Mouse (Mus musculus) limb, embryonic 11.5 days (tissue): ENCODE data around the gene Vps11. TPM values are rescaled to one million over a fixed set of nuclear protein-coding genes. Genes with fewer than 3 reads are reported as not detected.

Experiments
- ATAC-seq: fragments of 200-750 bp; cut with Nextera tagmentation; 2 replicates; pipeline ENCODE4 v1.8.0; 2017; ENCODE audit warnings: low read depth; ENCODE audit not compliant: insufficient number of reproducible peaks, low FRiP score, low TSS enrichment
- DNase-seq: peaks from one replicate; pipeline ENCODE4 v3.0.0-alpha.2; 2015; ENCODE audit warnings: low spot score
- H3K27ac ChIP-seq: fragments of 300-500 bp; sonication (generic); replicated peaks from 2 replicates; pipeline ENCODE4 v1.5.1; 2014; ENCODE audit warnings: low read depth, mild to moderate bottlenecking, low read length
- H3K27me3 ChIP-seq: fragments of 300-500 bp; sonication (generic); 2 replicates; pipeline ENCODE4 v1.6.1; 2014; ENCODE audit warnings: mild to moderate bottlenecking, low read length, mixed read lengths; ENCODE audit not compliant: control insufficient read depth, insufficient read depth
- H3K36me3 ChIP-seq: fragments of 300-500 bp; sonication (generic); 2 replicates; pipeline ENCODE4 v1.6.1; 2014; ENCODE audit warnings: mild to moderate bottlenecking, low read length, moderate library complexity, mixed read lengths; ENCODE audit not compliant: control insufficient read depth, insufficient read depth
- H3K4me1 ChIP-seq: fragments of 300-500 bp; sonication (generic); 2 replicates; pipeline ENCODE4 v1.6.1; 2014; ENCODE audit warnings: low read length, mixed read lengths; ENCODE audit not compliant: control insufficient read depth, insufficient read depth
- H3K4me2 ChIP-seq: fragments of 300-500 bp; sonication (generic); 2 replicates; pipeline ENCODE4 v1.6.1; 2014; ENCODE audit warnings: low read depth, mild to moderate bottlenecking, moderate library complexity; ENCODE audit not compliant: severe bottlenecking
- H3K4me3 ChIP-seq: fragments of 300-500 bp; sonication (generic); 2 replicates; pipeline ENCODE4 v1.5.1; 2014; ENCODE audit warnings: low read depth, low read length
- H3K9ac ChIP-seq: fragments of 300-500 bp; sonication (generic); 2 replicates; pipeline ENCODE4 v1.6.1; 2014; ENCODE audit warnings: mild to moderate bottlenecking, low read length
- H3K9me3 ChIP-seq: fragments of 300-500 bp; sonication (generic); 2 replicates; pipeline ENCODE4 v1.6.1; 2016; ENCODE audit warnings: low read length; ENCODE audit not compliant: control insufficient read depth
- WGBS: fragments of 180-500 bp; shearing (Covaris S2); extraction: QIAGEN DNeasy Blood & Tissue Kit; methylation state at CpG from one replicate; pipeline ENCODE4 v1.1.7; 2014; 5-methylcytosine and 5-hydroxymethylcytosine counted together
- polyA plus RNA-seq: library from polyadenylated mRNA; unstranded; fragments of >200 nt; fragmentation: Nextera tagmentation; extraction: Ambion mirVana; gene quantifications from 2 replicates; pipeline ENCODE4 v1.2.1, GENCODE M21; 2014

Vps11 gene
- polyA plus RNA-seq, 1 experiment from 2014 or later = 26.4 TPM

- ATAC-seq = peak; percentile 93
- WGBS = under 1% methylated on average over 39 of the region's 39 CpGs
- H3K9me3 ChIP-seq = no peaks in the 10 kb centered on the region
- H3K4me3 ChIP-seq = peak within 1 kb of the TSS; percentile 80
- peak within 1 kb of the TSS; percentile 93 for H3K9ac ChIP-seq
- H3K27me3 ChIP-seq = no peaks in the 10 kb centered on the region
- peak within 1 kb of the TSS; percentile 61 for H3K4me2 ChIP-seq
- peak within 1 kb of the TSS; percentile 97 for H3K27ac ChIP-seq
- H3K4me1 ChIP-seq = no peaks in the 10 kb centered on the region; the same call in none of the 2 replicates
- DNase-seq = peak; percentile 92
- peaks cover 17% of the 10 kb centered on the region for H3K36me3 ChIP-seq
These were observed 17.6 kb downstream of the Vps11 start, which contains the start of gene Hmbs for GRCm38 (mm10) chr9:44343781-44344421. Hmbs (minus strand) TSS chr9:44344228.

- H3K9me3 ChIP-seq = no peaks in the 10 kb centered on the region
- peaks cover 11% of the 10 kb centered on the region for H3K36me3 ChIP-seq
- DNase-seq = no peak
- peak overlapping the region; percentile 93 for H3K9ac ChIP-seq
- H3K4me3 ChIP-seq = peak overlapping the region; percentile 80
- H3K4me1 ChIP-seq = no peaks in the 10 kb centered on the region; the same call in none of the 2 replicates
- WGBS = 15% methylated on average over 6 of the region's 6 CpGs
- peak overlapping the region; percentile 97 for H3K27ac ChIP-seq
- H3K4me2 ChIP-seq = peak overlapping the region; percentile 61
- no peaks in the 10 kb centered on the region for H3K27me3 ChIP-seq
- 0 out of 2 replicates have a peak, but pooled peaks have one; percentile 4 for ATAC-seq
These were observed 18.2 kb downstream of the Vps11 start for GRCm38 (mm10) chr9:44343290-44343689.

- H3K9ac ChIP-seq = no peak overlapping the region
- no peak for ATAC-seq
- WGBS = 100% methylated on average over 1 of the region's 1 CpGs
- H3K4me3 ChIP-seq = no peak overlapping the region
- no peaks in the 10 kb centered on the region for H3K27me3 ChIP-seq
- H3K9me3 ChIP-seq = no peaks in the 10 kb centered on the region
- 0 out of 2 replicates have a peak overlapping the region, but pooled peaks have one; percentile 12 for H3K4me2 ChIP-seq
- DNase-seq = no peak
- peak overlapping the region; percentile 36; the same call in 1 of the 2 replicates for H3K27ac ChIP-seq
- H3K36me3 ChIP-seq = peaks cover 7% of the 10 kb centered on the region; the same call in 1 of the 2 replicates
- H3K4me1 ChIP-seq = peaks cover 3% of the 10 kb centered on the region
These were observed 18.9 kb downstream of the Vps11 start for GRCm38 (mm10) chr9:44342605-44343004.

- DNase-seq (no peak), ATAC-seq (no peak)
- H3K9ac ChIP-seq = no peak overlapping the region
- no peaks in the 10 kb centered on the region for H3K9me3 ChIP-seq
- no peak overlapping the region for H3K4me2 ChIP-seq
- H3K4me1 ChIP-seq = peaks cover 5% of the 10 kb centered on the region
- H3K27me3 ChIP-seq = no peaks in the 10 kb centered on the region
- H3K4me3 ChIP-seq = 0 out of 2 replicates have a peak overlapping the region, but pooled peaks have one; percentile 5
- peak overlapping the region; percentile 36; the same call in 1 of the 2 replicates for H3K27ac ChIP-seq
- 83% methylated on average over 3 of the region's 3 CpGs for WGBS
- peaks cover 7% of the 10 kb centered on the region; the same call in 1 of the 2 replicates for H3K36me3 ChIP-seq
These were observed 19.3 kb downstream of the Vps11 start for GRCm38 (mm10) chr9:44342173-44342572.

- no peak for DNase-seq
- no peak overlapping the region for H3K4me3 ChIP-seq
- H3K27me3 ChIP-seq = no peaks in the 10 kb centered on the region
- peaks cover 10% of the 10 kb centered on the region for H3K4me1 ChIP-seq
- no peak for ATAC-seq
- no peaks in the 10 kb centered on the region for H3K9me3 ChIP-seq
- H3K9ac ChIP-seq = no peak overlapping the region
- WGBS = 90% methylated on average over 5 of the region's 5 CpGs
- H3K27ac ChIP-seq = no peak overlapping the region
- peaks cover 9% of the 10 kb centered on the region; the same call in 1 of the 2 replicates for H3K36me3 ChIP-seq
- H3K4me2 ChIP-seq = no peak overlapping the region
These were observed 20.0 kb downstream of the Vps11 start for GRCm38 (mm10) chr9:44341487-44341886.

GRCm38 (mm10) chr9:44338574-44338973 is 22.9 kb downstream of the Vps11 start:
- H3K4me1 ChIP-seq = peaks cover 10% of the 10 kb centered on the region
- no peaks in the 10 kb centered on the region for H3K9me3 ChIP-seq
- no peak overlapping the region for H3K9ac ChIP-seq
- no peak overlapping the region for H3K4me2 ChIP-seq
- H3K27me3 ChIP-seq = no peaks in the 10 kb centered on the region
- peaks cover 9% of the 10 kb centered on the region; the same call in 1 of the 2 replicates for H3K36me3 ChIP-seq
- DNase-seq = no peak
- 86% methylated on average over 5 of the region's 5 CpGs for WGBS
- H3K4me3 ChIP-seq = no peak overlapping the region
- no peak for ATAC-seq
- H3K27ac ChIP-seq = no peak overlapping the region

GRCm38 (mm10) chr9:44337436-44338169 is 23.9 kb downstream of the Vps11 start:
- no peaks in the 10 kb centered on the region for H3K27me3 ChIP-seq
- peak overlapping the region; percentile 69 for H3K4me2 ChIP-seq
- no peak for DNase-seq
- peaks cover 10% of the 10 kb centered on the region for H3K4me1 ChIP-seq
- no peak overlapping the region; the same call in 1 of the 2 replicates for H3K4me3 ChIP-seq
- H3K9ac ChIP-seq = no peak overlapping the region; the same call in 1 of the 2 replicates
- H3K27ac ChIP-seq = 0 out of 2 replicates have a peak overlapping the region, but pooled peaks have one; percentile 18
- no peak for ATAC-seq
- 70% methylated on average over 9 of the region's 9 CpGs for WGBS
- H3K36me3 ChIP-seq = peaks cover 18% of the 10 kb centered on the region
- H3K9me3 ChIP-seq = no peaks in the 10 kb centered on the region

GRCm38 (mm10) chr9:44336964-44337363 is 24.5 kb downstream of the Vps11 start:
- Histone ChIP-seq H3K27ac (no peak overlapping the region), H3K9me3 (no peaks in the 10 kb centered on the region), H3K4me1 (peaks cover 10% of the 10 kb centered on the region; the same call in 1 of the 2 replicates), H3K36me3 (peaks cover 22% of the 10 kb centered on the region), H3K9ac (no peak overlapping the region; the same call in 1 of the 2 replicates), H3K4me3 (peak overlapping the region; percentile 82), H3K4me2 (peak overlapping the region; percentile 69), H3K27me3 (no peaks in the 10 kb centered on the region)
- WGBS = 75% methylated on average over 3 of the region's 3 CpGs
- DNase-seq (no peak), ATAC-seq (no peak)
